Mouse (Mus musculus) ES-E14 (cell line): Measurements from ENCODE around the gene Gm17728.

Source experiments
- MAFK ChIP-seq: IDR thresholded peaks from 2 replicates; pipeline ENCODE4 v1.6.1; 2014; ENCODE audit warnings: mild to moderate bottlenecking, low read depth, low read length, inconsistent platforms; ENCODE audit not compliant: insufficient read depth
- ZC3H11A ChIP-seq: IDR thresholded peaks from 2 replicates; pipeline ENCODE4 v1.6.1; 2012; ENCODE audit warnings: low read depth, mild to moderate bottlenecking, inconsistent platforms, low read length, borderline replicate concordance

- TF ChIP-seq ZC3H11A (no peak), MAFK (no peak)
Measured at GRCm38 (mm10) chr17:9456406-9456805, 34.5 kb downstream of the Gm17728 start.
